8 mouse cellular contexts compared by ENCODE assay signal in genomic region chr12:115790369-115790768, GRCm38 (mm10).
DNase-seq lines count a peak whose midpoint lies in the region; ATAC-seq lines count a peak whose summit lies in the region.

No protein-coding gene starts in this region.

- peak; percentile 61 for ATAC-seq in activated CD4-positive, CD25-positive, alpha-beta regulatory T cell, adult 4 months
- 0 out of 2 replicates have a peak, but pooled peaks have one; percentile 5 for ATAC-seq in common myeloid progenitor, adult 5-6 weeks (replicated peaks; ENCODE audit: low read depth, poor library complexity, severe bottlenecking)
- ATAC-seq in inflammation-experienced regulatory T-cells, adult 6 months: peak; percentile 41
- ATAC-seq in megakaryocyte, adult 5-6 weeks (ENCODE audit: poor library complexity, severe bottlenecking): peak; percentile 19; the same call in 1 of the 2 replicates

- peak; percentile 37 for DNase-seq in CD4-positive, CD25-positive, alpha-beta regulatory T cell, adult 2 months (ENCODE audit: low read depth, low spot score)
- DNase-seq in spleen, postnatal 36 days (ENCODE audit: low spot score in 2 of 2): peak; percentile 8 to 17
- peak; percentile 18 to 28 for DNase-seq in thymus, postnatal 10 days (ENCODE audit: low spot score in 2 of 2)
- DNase-seq in thymus, postnatal 36 days: peak; percentile 19 to 49

Comparison
In these comparisons a context has a peak if more than half of its experiments do, and no peak if none do; other contexts are left out.
1. Peak in every context shown above with its lines: DNase-seq and ATAC-seq.
2. ATAC-seq: peak in every context shown above with its lines; median percentile 61 in activated CD4-positive, CD25-positive, alpha-beta regulatory T cell, adult 4 months; 41 in inflammation-experienced regulatory T-cells, adult 6 months; 19 in megakaryocyte, adult 5-6 weeks; 5 in common myeloid progenitor, adult 5-6 weeks.